Mouse (Mus musculus) adrenal gland, adult (tissue): ENCODE results near the gene Etl4.
"Not testable (repeated sequence)": the region's sequence is repeated elsewhere in the genome, so short reads cannot be mapped to it uniquely, and the experiment has no call there.

Source experiments
- DNase-seq, 2 experiments: peaks; one replicate each; pipeline ENCODE4 v3.0.0; 2022 to 2023; ENCODE audit warnings: low spot score in 1 of 2; ENCODE audit not compliant: inconsistent age in 2 of 2

Etl4 gene

GRCm38 (mm10) chr2:20682203-20682602, 772.6 kb downstream of the Etl4 start:
- DNase-seq, result not testable (repeated sequence)

GRCm38 (mm10) chr2:20689389-20689788, 779.8 kb downstream of the Etl4 start:
- DNase-seq, result no peak

GRCm38 (mm10) chr2:20692898-20693297, 783.3 kb downstream of the Etl4 start:
- DNase-seq, result no peak

- no peak for DNase-seq
Observed at GRCm38 (mm10) chr2:20693772-20694171, 784.2 kb downstream of the Etl4 start.

GRCm38 (mm10) chr2:20697719-20698118, 788.1 kb downstream of the Etl4 start:
- no peak for DNase-seq

GRCm38 (mm10) chr2:20705110-20705509, 795.5 kb downstream of the Etl4 start:
- no peak for DNase-seq

- DNase-seq, result no peak
Observed at GRCm38 (mm10) chr2:20710589-20710988, 801.0 kb downstream of the Etl4 start.

GRCm38 (mm10) chr2:20711024-20711423, 801.4 kb downstream of the Etl4 start:
- DNase-seq, result no peak

- DNase-seq, result no peak
Observed at GRCm38 (mm10) chr2:20719105-20719504, 809.5 kb downstream of the Etl4 start.

GRCm38 (mm10) chr2:20721098-20721497, 811.5 kb downstream of the Etl4 start:
- no peak for DNase-seq

- peak in 1 of 2 experiments; percentile 77 for DNase-seq
Observed at GRCm38 (mm10) chr2:20722165-20722991, 812.8 kb downstream of the Etl4 start.

GRCm38 (mm10) chr2:20723990-20724745, 814.6 kb downstream of the Etl4 start:
- no peak for DNase-seq

GRCm38 (mm10) chr2:20726974-20727373, 817.4 kb downstream of the Etl4 start:
- no peak for DNase-seq

- no peak for DNase-seq
Observed at GRCm38 (mm10) chr2:20727752-20728438, 818.3 kb downstream of the Etl4 start.

- peak in 1 of 2 experiments; percentile 31 for DNase-seq
Observed at GRCm38 (mm10) chr2:20735444-20735843, 825.9 kb downstream of the Etl4 start.

- DNase-seq, result no peak
Observed at GRCm38 (mm10) chr2:20736324-20737015, 826.9 kb downstream of the Etl4 start.

- peak; percentile 36 to 74 for DNase-seq
Observed at GRCm38 (mm10) chr2:20737112-20737808, 827.7 kb downstream of the Etl4 start.

GRCm38 (mm10) chr2:20737837-20738236, 828.3 kb downstream of the Etl4 start:
- DNase-seq, result no peak

- no peak for DNase-seq
Observed at GRCm38 (mm10) chr2:20747723-20748122, 838.1 kb downstream of the Etl4 start.

GRCm38 (mm10) chr2:20748481-20748880, 838.9 kb downstream of the Etl4 start:
- DNase-seq, result no peak
